Mouse (Mus musculus) heart, embryonic 12.5 days (tissue): ENCODE measurements at regions not wholly inside any gene's neighbourhood (a gene's known extent, or its start where the extent isn't known, plus 50 kb on each side); places are given as distances from the start of the nearest gene placed in this dataset.

Experiments used
- ATAC-seq: fragments of 200-750 bp; cut with Nextera tagmentation; 2 replicates; pipeline ENCODE4 v1.8.0; 2017; ENCODE audit warnings: moderate TSS enrichment, moderate library complexity; ENCODE audit not compliant: insufficient number of reproducible peaks, low FRiP score
- H3K27ac ChIP-seq: fragments of 300-500 bp; sonication (generic); 2 replicates; pipeline ENCODE4 v1.5.1; 2016; ENCODE audit warnings: mild to moderate bottlenecking, moderate library complexity; ENCODE audit not compliant: poor library complexity, severe bottlenecking
- H3K27me3 ChIP-seq: fragments of 300-500 bp; sonication (generic); replicated peaks from 2 replicates; pipeline ENCODE4 v1.6.1; 2016; ENCODE audit warnings: mild to moderate bottlenecking, moderate library complexity
- H3K36me3 ChIP-seq: fragments of 300-500 bp; sonication (generic); 2 replicates; pipeline ENCODE4 v1.6.1; 2016; ENCODE audit warnings: mild to moderate bottlenecking, moderate library complexity
- H3K4me1 ChIP-seq: fragments of 300-500 bp; sonication (generic); replicated peaks from 2 replicates; pipeline ENCODE4 v1.6.1; 2016; ENCODE audit warnings: mild to moderate bottlenecking
- H3K4me2 ChIP-seq: fragments of 300-500 bp; sonication (generic); 2 replicates; pipeline ENCODE4 v1.6.1; 2016; ENCODE audit warnings: mild to moderate bottlenecking, moderate library complexity
- H3K4me3 ChIP-seq: fragments of 300-500 bp; sonication (generic); 2 replicates; pipeline ENCODE4 v1.5.1; 2016; ENCODE audit warnings: mild to moderate bottlenecking
- H3K9ac ChIP-seq: fragments of 300-500 bp; sonication (generic); 2 replicates; pipeline ENCODE4 v1.6.1; 2016; ENCODE audit warnings: mild to moderate bottlenecking, moderate library complexity
- H3K9me3 ChIP-seq: fragments of 300-500 bp; sonication (generic); replicated peaks from 2 replicates; pipeline ENCODE4 v1.6.1; 2016; ENCODE audit warnings: mild to moderate bottlenecking, moderate library complexity
- WGBS: fragments of 180-500 bp; shearing (Covaris S2); methylation state at CpG from one replicate; pipeline ENCODE4 v1.1.7; 2016; 5-methylcytosine and 5-hydroxymethylcytosine counted together

- Histone ChIP-seq H3K4me1 (no peaks in the 10 kb centered on the region), H3K36me3 (no peaks in the 10 kb centered on the region), H3K9ac (no peak overlapping the region), H3K9me3 (no peaks in the 10 kb centered on the region), H3K4me2 (no peak overlapping the region), H3K27me3 (no peaks in the 10 kb centered on the region), H3K27ac (no peak overlapping the region), H3K4me3 (no peak overlapping the region)
- ATAC-seq, result no peak
- WGBS, result 72% methylated on average over 3 of the region's 3 CpGs
These were observed 307.3 kb upstream of the Apob start for GRCm38 (mm10) chr12:7670114-7670513.

GRCm38 (mm10) chr12:7670561-7670960 lies 306.9 kb upstream of the Apob start:
- Histone ChIP-seq H3K4me2 (no peak overlapping the region), H3K27me3 (no peaks in the 10 kb centered on the region), H3K36me3 (no peaks in the 10 kb centered on the region), H3K9ac (no peak overlapping the region), H3K4me3 (no peak overlapping the region), H3K4me1 (no peaks in the 10 kb centered on the region), H3K27ac (no peak overlapping the region), H3K9me3 (no peaks in the 10 kb centered on the region)
- WGBS, result 29% methylated on average over 1 of the region's 1 CpGs
- no peak for ATAC-seq

DNA sequence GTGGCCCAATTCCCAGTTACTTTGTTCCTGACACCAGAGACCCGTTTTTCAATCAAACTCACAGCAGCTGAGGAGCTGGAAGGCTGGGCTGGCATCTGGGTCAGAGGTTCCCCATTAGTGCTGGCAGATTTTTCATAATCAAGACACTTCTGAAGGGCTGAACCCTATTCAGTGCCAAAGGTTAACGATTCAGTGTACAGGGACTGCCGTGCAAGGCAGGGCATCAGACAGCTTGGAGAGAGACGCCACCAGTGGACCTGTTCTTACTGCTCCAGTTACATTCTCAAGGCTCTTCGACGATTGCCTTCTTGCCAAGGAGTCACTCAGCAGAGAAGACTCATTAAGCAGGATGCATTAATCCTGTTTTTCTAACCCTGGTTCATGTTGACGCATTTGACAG lies 285.5 kb upstream of the Apob start:
- WGBS, result 75% methylated on average over 7 of the region's 7 CpGs
- no peak overlapping the region for H3K27ac ChIP-seq
- no peak overlapping the region for H3K4me2 ChIP-seq
- no peaks in the 10 kb centered on the region for H3K27me3 ChIP-seq
- H3K9ac ChIP-seq, result no peak overlapping the region
- no peaks in the 10 kb centered on the region for H3K9me3 ChIP-seq
- H3K36me3 ChIP-seq, result no peaks in the 10 kb centered on the region
- ATAC-seq, result no peak
- H3K4me3 ChIP-seq, result no peak overlapping the region
- H3K4me1 ChIP-seq, result no peaks in the 10 kb centered on the region

DNA sequence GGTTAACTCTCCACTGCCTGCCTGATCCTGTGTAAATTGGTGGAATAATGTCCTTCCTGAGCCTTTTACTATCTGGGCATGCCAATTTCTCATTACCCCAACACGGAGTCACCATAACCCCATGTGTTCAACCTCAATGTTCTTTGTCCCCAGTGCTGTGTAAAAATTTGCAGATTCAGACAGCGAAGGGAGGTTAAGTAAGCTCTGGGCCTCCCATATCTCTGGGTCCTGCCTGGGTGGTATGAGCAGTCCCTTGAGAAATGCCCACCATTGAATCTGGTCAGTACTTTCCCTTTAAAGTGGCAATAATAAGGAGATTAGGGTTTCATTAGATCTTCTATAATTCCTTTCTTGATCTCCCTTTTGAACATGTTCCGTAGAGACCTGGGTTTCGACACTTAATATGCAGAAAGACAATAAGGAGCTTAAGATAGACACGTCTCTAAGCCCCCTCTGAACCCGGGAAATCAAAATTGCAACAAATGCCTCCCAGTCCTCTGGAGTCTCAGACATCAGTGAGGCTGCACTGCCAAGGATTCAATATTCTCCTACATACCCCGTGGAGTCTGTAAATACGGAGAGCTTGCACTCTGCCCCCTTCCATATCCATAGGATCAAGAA lies 279.0 kb upstream of the Apob start:
- Histone ChIP-seq H3K9me3 (no peaks in the 10 kb centered on the region), H3K4me1 (no peaks in the 10 kb centered on the region), H3K27me3 (no peaks in the 10 kb centered on the region), H3K4me2 (no peak overlapping the region), H3K9ac (no peak overlapping the region), H3K36me3 (no peaks in the 10 kb centered on the region), H3K27ac (no peak overlapping the region), H3K4me3 (no peak overlapping the region)
- ATAC-seq, result no peak
- 75% methylated on average over 8 of the region's 8 CpGs for WGBS

DNA sequence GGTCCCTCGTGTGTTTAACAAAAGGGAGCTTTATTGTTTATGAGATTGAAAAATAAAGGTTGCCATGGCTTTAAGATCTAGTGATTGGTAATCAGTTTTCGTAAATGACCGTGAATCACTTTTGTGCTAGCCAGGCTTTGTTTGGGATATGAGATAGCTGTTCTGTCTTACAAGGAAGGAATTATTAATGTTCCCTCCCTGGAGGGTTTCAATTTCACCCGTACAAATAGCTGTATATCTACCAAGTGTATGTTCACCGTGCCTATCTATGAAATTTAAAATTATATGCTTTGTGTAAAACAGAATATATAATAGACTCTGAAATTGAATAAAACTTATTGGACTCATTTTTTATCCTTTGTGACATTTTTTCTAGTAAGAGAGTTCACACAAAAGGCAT lies 268.3 kb upstream of the Apob start:
- H3K4me1 ChIP-seq, result no peaks in the 10 kb centered on the region
- no peaks in the 10 kb centered on the region for H3K9me3 ChIP-seq
- no peak overlapping the region for H3K9ac ChIP-seq
- H3K27me3 ChIP-seq, result no peaks in the 10 kb centered on the region
- no peak overlapping the region for H3K4me3 ChIP-seq
- no peak overlapping the region for H3K27ac ChIP-seq
- WGBS, result 79% methylated on average over 5 of the region's 5 CpGs
- H3K4me2 ChIP-seq, result no peak overlapping the region
- no peak for ATAC-seq
- H3K36me3 ChIP-seq, result no peaks in the 10 kb centered on the region

GRCm38 (mm10) chr12:7709872-7710271 lies 267.6 kb upstream of the Apob start:
- Histone ChIP-seq H3K27me3 (no peaks in the 10 kb centered on the region), H3K4me2 (no peak overlapping the region), H3K4me1 (no peaks in the 10 kb centered on the region), H3K27ac (no peak overlapping the region), H3K4me3 (no peak overlapping the region), H3K36me3 (no peaks in the 10 kb centered on the region), H3K9ac (no peak overlapping the region), H3K9me3 (no peaks in the 10 kb centered on the region)
- 59% methylated on average over 2 of the region's 2 CpGs for WGBS
- no peak for ATAC-seq

- WGBS, result 81% methylated on average over 4 of the region's 4 CpGs
- H3K27ac ChIP-seq, result no peak overlapping the region
- no peak for ATAC-seq
- no peak overlapping the region for H3K4me3 ChIP-seq
- H3K4me2 ChIP-seq, result no peak overlapping the region
- no peak overlapping the region for H3K9ac ChIP-seq
- H3K9me3 ChIP-seq, result no peaks in the 10 kb centered on the region
- no peaks in the 10 kb centered on the region for H3K36me3 ChIP-seq
- no peaks in the 10 kb centered on the region for H3K4me1 ChIP-seq
- no peaks in the 10 kb centered on the region for H3K27me3 ChIP-seq
These were observed 262.4 kb upstream of the Apob start for GRCm38 (mm10) chr12:7715091-7715490.

DNA sequence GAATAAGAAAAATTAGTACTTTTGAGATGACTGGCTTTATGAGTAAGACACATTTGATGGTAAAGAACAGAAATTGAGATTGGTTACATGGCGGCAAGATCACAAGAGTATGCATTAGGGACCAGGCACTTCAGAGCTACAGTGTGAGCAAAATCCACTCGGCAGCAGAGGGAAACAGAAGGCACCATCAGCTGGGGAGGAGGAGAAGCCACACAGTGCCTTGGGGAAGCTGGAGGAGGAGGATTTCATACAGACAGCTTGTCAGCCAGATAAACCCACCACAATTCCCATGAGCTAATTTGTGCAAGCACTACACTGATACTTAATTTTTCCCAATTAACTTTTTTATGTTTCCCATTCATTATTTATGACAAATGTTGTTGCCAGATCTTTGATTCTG lies 258.9 kb upstream of the Apob start:
- ATAC-seq, result no peak
- Histone ChIP-seq H3K9ac (no peak overlapping the region), H3K9me3 (no peaks in the 10 kb centered on the region), H3K27ac (no peak overlapping the region), H3K27me3 (no peaks in the 10 kb centered on the region), H3K4me2 (no peak overlapping the region), H3K4me1 (no peaks in the 10 kb centered on the region), H3K36me3 (no peaks in the 10 kb centered on the region), H3K4me3 (no peak overlapping the region)
- WGBS, result 81% methylated on average over 2 of the region's 2 CpGs

DNA sequence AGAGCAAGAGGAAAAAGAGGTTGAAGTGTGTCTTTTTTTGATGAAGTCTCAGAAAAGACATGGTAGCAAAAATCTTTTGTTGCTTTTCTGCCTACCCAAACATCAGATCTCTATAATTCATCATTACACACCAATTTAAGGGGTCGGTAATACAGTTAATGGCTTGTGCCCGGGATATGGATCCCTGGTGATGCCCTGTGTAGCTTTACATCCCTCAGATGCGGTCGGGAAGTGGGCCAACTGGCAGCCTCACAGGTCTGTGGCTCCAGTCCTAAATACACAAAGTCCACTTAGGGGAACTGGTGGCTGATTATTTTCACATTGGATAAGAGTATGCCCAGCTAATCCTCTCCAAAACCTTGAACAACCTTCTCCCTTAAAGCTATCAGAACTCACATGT lies 258.4 kb upstream of the Apob start:
- ATAC-seq, result no peak
- H3K4me1 ChIP-seq, result no peaks in the 10 kb centered on the region
- WGBS, result 71% methylated on average over 4 of the region's 4 CpGs
- H3K27ac ChIP-seq, result no peak overlapping the region
- H3K4me2 ChIP-seq, result no peak overlapping the region
- H3K9ac ChIP-seq, result no peak overlapping the region
- no peaks in the 10 kb centered on the region for H3K9me3 ChIP-seq
- H3K27me3 ChIP-seq, result no peaks in the 10 kb centered on the region
- no peak overlapping the region for H3K4me3 ChIP-seq
- H3K36me3 ChIP-seq, result no peaks in the 10 kb centered on the region

DNA sequence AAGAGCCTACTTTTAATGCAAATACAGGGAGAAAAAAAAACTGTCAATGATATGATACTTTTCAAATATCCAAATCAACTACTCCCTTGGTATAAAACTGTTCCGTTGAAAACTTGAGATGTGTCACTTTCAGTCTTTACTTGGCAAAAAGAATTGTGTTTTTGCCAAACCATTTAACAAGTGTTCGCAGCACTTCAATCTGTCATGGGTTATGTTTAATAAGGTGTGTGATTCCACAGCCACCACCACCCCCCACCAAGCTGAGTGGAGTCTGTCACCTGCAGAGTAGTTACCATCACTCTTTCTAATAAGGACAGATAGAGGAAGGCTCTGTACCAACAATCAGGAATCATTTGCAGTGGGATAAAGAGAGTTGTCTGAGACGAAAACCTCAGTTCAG lies 252.5 kb upstream of the Apob start:
- 79% methylated on average over 3 of the region's 3 CpGs for WGBS
- Histone ChIP-seq H3K36me3 (no peaks in the 10 kb centered on the region), H3K4me2 (no peak overlapping the region), H3K27me3 (no peaks in the 10 kb centered on the region), H3K4me1 (no peaks in the 10 kb centered on the region), H3K4me3 (no peak overlapping the region), H3K27ac (no peak overlapping the region), H3K9me3 (no peaks in the 10 kb centered on the region), H3K9ac (no peak overlapping the region)
- no peak for ATAC-seq

DNA sequence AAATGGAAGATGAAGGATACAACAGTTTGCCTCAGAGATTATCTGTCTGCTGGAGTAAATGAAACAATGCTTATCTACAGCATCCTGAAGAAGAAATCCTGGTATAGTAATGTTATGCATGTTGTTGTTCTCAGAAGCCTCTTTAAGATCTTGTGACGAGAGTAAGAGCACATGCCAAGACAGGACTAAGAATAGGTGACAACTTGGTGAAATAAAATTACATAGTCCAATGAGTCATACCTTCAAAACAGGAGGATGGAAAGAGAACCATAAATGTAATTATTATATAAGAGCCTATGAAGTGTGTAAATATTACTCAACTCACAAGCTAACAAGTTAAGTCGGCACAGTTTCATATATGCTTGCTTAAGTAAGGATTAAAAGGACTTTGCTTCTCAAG lies 239.4 kb upstream of the Apob start:
- H3K9ac ChIP-seq, result no peak overlapping the region
- no peak overlapping the region for H3K27ac ChIP-seq
- H3K4me3 ChIP-seq, result no peak overlapping the region
- H3K9me3 ChIP-seq, result no peaks in the 10 kb centered on the region
- H3K4me1 ChIP-seq, result no peaks in the 10 kb centered on the region
- no peak for ATAC-seq
- H3K36me3 ChIP-seq, result no peaks in the 10 kb centered on the region
- H3K4me2 ChIP-seq, result no peak overlapping the region
- H3K27me3 ChIP-seq, result no peaks in the 10 kb centered on the region
- WGBS, result 77% methylated on average over 2 of the region's 2 CpGs

DNA sequence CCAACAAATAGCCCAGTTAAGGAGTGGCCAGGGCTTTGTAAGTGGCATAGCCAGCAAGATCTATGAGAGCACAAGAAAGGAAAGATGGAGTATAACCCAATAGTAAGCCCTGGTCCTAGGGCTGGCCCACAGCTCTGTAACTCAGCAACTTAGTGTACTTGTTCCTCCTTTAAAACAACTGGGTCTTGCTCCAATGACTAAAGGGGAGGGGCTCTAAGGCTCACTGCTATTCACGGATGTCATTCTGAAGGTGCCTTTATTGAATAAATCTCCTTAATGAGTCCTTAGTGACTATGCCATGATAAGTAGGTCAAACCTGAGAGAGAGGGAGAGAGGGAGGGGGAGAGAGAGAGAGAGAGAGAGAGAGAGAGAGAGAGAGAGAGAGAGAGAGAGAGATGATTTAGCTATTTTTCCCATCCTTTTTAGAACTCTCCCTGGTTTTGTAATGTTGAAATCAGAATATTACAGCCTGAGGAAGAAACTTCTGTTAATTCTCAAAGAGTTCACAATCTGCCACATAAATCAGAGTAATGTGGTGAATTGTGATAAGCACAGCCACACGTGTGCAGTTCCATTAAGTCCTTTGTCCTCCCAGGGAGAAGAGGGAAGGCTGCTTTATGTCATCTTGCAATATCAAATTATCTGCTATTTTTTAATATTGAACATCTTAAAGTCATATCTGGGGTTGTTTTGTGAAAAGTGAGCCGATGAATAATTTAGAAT lies 238.7 kb upstream of the Apob start:
- Histone ChIP-seq H3K27ac (no peak overlapping the region), H3K4me1 (no peaks in the 10 kb centered on the region), H3K9me3 (no peaks in the 10 kb centered on the region), H3K36me3 (no peaks in the 10 kb centered on the region), H3K4me3 (no peak overlapping the region), H3K4me2 (no peak overlapping the region), H3K27me3 (no peaks in the 10 kb centered on the region), H3K9ac (no peak overlapping the region)
- WGBS, result 62% methylated on average over 3 of the region's 3 CpGs
- ATAC-seq, result no peak
